Mouse (Mus musculus): ENCODE results near the gene Rps15. TPM values are rescaled to one million over a fixed set of nuclear protein-coding genes. Genes with fewer than 3 reads are reported as not detected.

Gene Rps15
- polyA plus RNA-seq, 1 experiment from 2014 or later, result 516 TPM

- 1% methylated on average over 26 of the region's 26 CpGs for WGBS
These were observed 6.5 kb downstream of the Rps15 start for GRCm38 (mm10) chr10:80298571-80299281.

GRCm38 (mm10) chr10:80299301-80299700, 7.0 kb downstream of the Rps15 start:
- Histone ChIP-seq H3K27ac (peak overlapping the region; percentile 98), H3K4me2 (peak overlapping the region; percentile 98), H3K36me3 (replicated peaks) (peaks cover 14% of the 10 kb centered on the region), H3K27me3 (replicated peaks) (no peaks in the 10 kb centered on the region), H3K9ac (peak overlapping the region; percentile 92), H3K9me3 (no peaks in the 10 kb centered on the region), H3K4me3 (peak overlapping the region; percentile 67), H3K4me1 (peaks cover 73% of the 10 kb centered on the region)
- no peak for ATAC-seq (replicated peaks)
- 3% methylated on average over 15 of the region's 15 CpGs for WGBS

More at GRCm38 (mm10) chr10:80298571-80299281, 6.5 kb downstream of the Rps15 start:
- Histone ChIP-seq H3K27me3 (replicated peaks) (no peaks in the 10 kb centered on the region), H3K4me2 (peak overlapping the region; percentile 98), H3K9ac (peak overlapping the region; percentile 92), H3K36me3 (replicated peaks) (peaks cover 16% of the 10 kb centered on the region), H3K4me3 (peak overlapping the region; percentile 67), H3K4me1 (peaks cover 73% of the 10 kb centered on the region), H3K9me3 (no peaks in the 10 kb centered on the region), H3K27ac (peak overlapping the region; percentile 98)
- ATAC-seq (replicated peaks), result peak; percentile 76

GRCm38 (mm10) chr10:80299824-80300223, 7.6 kb downstream of the Rps15 start:
- Histone ChIP-seq H3K4me3 (peak overlapping the region; percentile 67), H3K27me3 (replicated peaks) (no peaks in the 10 kb centered on the region), H3K9me3 (no peaks in the 10 kb centered on the region), H3K27ac (peak overlapping the region; percentile 98), H3K4me2 (peak overlapping the region; percentile 98), H3K4me1 (peaks cover 73% of the 10 kb centered on the region), H3K9ac (peak overlapping the region; percentile 92), H3K36me3 (replicated peaks) (peaks cover 14% of the 10 kb centered on the region)
- ATAC-seq (replicated peaks), result no peak
- 28% methylated on average over 10 of the region's 10 CpGs for WGBS

GRCm38 (mm10) chr10:80300672-80301181, 8.5 kb downstream of the Rps15 start:
- H3K27ac ChIP-seq, result peak overlapping the region; percentile 98
- H3K4me1 ChIP-seq, result peaks cover 73% of the 10 kb centered on the region
- WGBS, result 2% methylated on average over 11 of the region's 11 CpGs
- H3K27me3 ChIP-seq (replicated peaks), result no peaks in the 10 kb centered on the region
- peak overlapping the region; percentile 98 for H3K4me2 ChIP-seq
- no peaks in the 10 kb centered on the region for H3K9me3 ChIP-seq
- H3K4me3 ChIP-seq, result peak overlapping the region; percentile 67
- ATAC-seq (replicated peaks), result peak; percentile 85
- peak overlapping the region; percentile 92 for H3K9ac ChIP-seq
- H3K36me3 ChIP-seq (replicated peaks), result peaks cover 23% of the 10 kb centered on the region

GRCm38 (mm10) chr10:80301256-80302081, 9.2 kb downstream of the Rps15 start:
- Histone ChIP-seq H3K4me1 (peaks cover 68% of the 10 kb centered on the region), H3K4me2 (peak overlapping the region; percentile 98), H3K9ac (peak overlapping the region; percentile 92), H3K9me3 (no peaks in the 10 kb centered on the region), H3K4me3 (peak overlapping the region; percentile 67), H3K27ac (peak overlapping the region; percentile 98), H3K36me3 (replicated peaks) (peaks cover 30% of the 10 kb centered on the region), H3K27me3 (replicated peaks) (no peaks in the 10 kb centered on the region)
- ATAC-seq (replicated peaks), result no peak
- 53% methylated on average over 10 of the region's 10 CpGs for WGBS

- peak overlapping the region; percentile 98 for H3K4me2 ChIP-seq
- peak overlapping the region; percentile 67 for H3K4me3 ChIP-seq
- H3K9ac ChIP-seq, result peak overlapping the region; percentile 92
- peaks cover 63% of the 10 kb centered on the region for H3K4me1 ChIP-seq
- WGBS, result 46% methylated on average over 5 of the region's 5 CpGs
- no peaks in the 10 kb centered on the region for H3K9me3 ChIP-seq
- ATAC-seq (replicated peaks), result no peak
- H3K36me3 ChIP-seq (replicated peaks), result peaks cover 36% of the 10 kb centered on the region
- no peaks in the 10 kb centered on the region for H3K27me3 ChIP-seq (replicated peaks)
- peak overlapping the region; percentile 98 for H3K27ac ChIP-seq
These were observed 9.8 kb downstream of the Rps15 start for GRCm38 (mm10) chr10:80302082-80302355.

GRCm38 (mm10) chr10:80302471-80302881, 10.2 kb downstream of the Rps15 start:
- peak overlapping the region; percentile 98 for H3K27ac ChIP-seq
- ATAC-seq (replicated peaks), result no peak
- H3K4me1 ChIP-seq, result peaks cover 58% of the 10 kb centered on the region
- H3K9me3 ChIP-seq, result no peaks in the 10 kb centered on the region
- H3K4me3 ChIP-seq, result peak overlapping the region; percentile 67
- H3K4me2 ChIP-seq, result peak overlapping the region; percentile 98
- H3K9ac ChIP-seq, result peak overlapping the region; percentile 92
- peaks cover 40% of the 10 kb centered on the region for H3K36me3 ChIP-seq (replicated peaks)
- H3K27me3 ChIP-seq (replicated peaks), result no peaks in the 10 kb centered on the region
- 9% methylated on average over 9 of the region's 9 CpGs for WGBS

GRCm38 (mm10) chr10:80304458-80304857, 12.2 kb downstream of the Rps15 start:
- H3K4me3 ChIP-seq, result no peak overlapping the region
- no peak overlapping the region for H3K27ac ChIP-seq
- WGBS, result 39% methylated on average over 12 of the region's 12 CpGs
- H3K4me2 ChIP-seq, result peak overlapping the region; percentile 26
- H3K9me3 ChIP-seq, result no peaks in the 10 kb centered on the region
- peaks cover 45% of the 10 kb centered on the region for H3K4me1 ChIP-seq
- ATAC-seq (replicated peaks), result no peak
- H3K9ac ChIP-seq, result peak overlapping the region; percentile 1; the same call in 1 of the 2 replicates
- H3K27me3 ChIP-seq (replicated peaks), result no peaks in the 10 kb centered on the region
- peaks cover 60% of the 10 kb centered on the region for H3K36me3 ChIP-seq (replicated peaks)

- Histone ChIP-seq H3K4me3 (no peak overlapping the region), H3K9me3 (no peaks in the 10 kb centered on the region), H3K9ac (peak overlapping the region; percentile 1; the same call in 1 of the 2 replicates), H3K4me2 (peak overlapping the region; percentile 26), H3K27me3 (replicated peaks) (no peaks in the 10 kb centered on the region), H3K36me3 (replicated peaks) (peaks cover 63% of the 10 kb centered on the region), H3K4me1 (peaks cover 45% of the 10 kb centered on the region), H3K27ac (no peak overlapping the region)
- WGBS, result 31% methylated on average over 25 of the region's 25 CpGs
- ATAC-seq (replicated peaks), result no peak
These were observed 12.6 kb downstream of the Rps15 start for GRCm38 (mm10) chr10:80304862-80305261.

GRCm38 (mm10) chr10:80311560-80311959, 19.3 kb downstream of the Rps15 start:
- peaks cover 93% of the 10 kb centered on the region for H3K36me3 ChIP-seq (replicated peaks)
- H3K4me1 ChIP-seq, result peaks cover 16% of the 10 kb centered on the region
- no peak overlapping the region for H3K4me2 ChIP-seq
- no peak overlapping the region for H3K27ac ChIP-seq
- 87% methylated on average over 16 of the region's 16 CpGs for WGBS
- no peaks in the 10 kb centered on the region for H3K9me3 ChIP-seq
- no peak overlapping the region for H3K9ac ChIP-seq
- ATAC-seq (replicated peaks), result no peak
- H3K4me3 ChIP-seq, result no peak overlapping the region
- no peaks in the 10 kb centered on the region for H3K27me3 ChIP-seq (replicated peaks)

GRCm38 (mm10) chr10:80312586-80313504, 20.6 kb downstream of the Rps15 start:
- H3K9ac ChIP-seq, result no peak overlapping the region
- no peak overlapping the region for H3K4me3 ChIP-seq

More at GRCm38 (mm10) chr10:80312586-80313504, 20.6 kb downstream of the Rps15 start:
- no peaks in the 10 kb centered on the region for H3K27me3 ChIP-seq (replicated peaks)
- ATAC-seq (replicated peaks), result no peak
- H3K36me3 ChIP-seq (replicated peaks), result peaks cover 92% of the 10 kb centered on the region
- peaks cover 26% of the 10 kb centered on the region for H3K4me1 ChIP-seq
- no peaks in the 10 kb centered on the region for H3K9me3 ChIP-seq
- no peak overlapping the region for H3K4me2 ChIP-seq
- WGBS, result 74% methylated on average over 54 of the region's 54 CpGs
- H3K27ac ChIP-seq, result no peak overlapping the region

Data from midbrain, embryonic 15.5 days (tissue).